Mouse (Mus musculus) liver, adult 2 months (tissue): Measurements from ENCODE around the gene Lrrc4c.

ENCODE experiments used
- CTCF ChIP-seq: fragments of 200-500 bp; IDR thresholded peaks from 2 replicates; pipeline ENCODE4 v1.5.1; 2011; ENCODE audit warnings: low read depth, low read length, control low read depth
- POLR2A ChIP-seq: fragments of 200-500 bp; IDR thresholded peaks from 2 replicates; pipeline ENCODE4 v1.6.1; 2011; ENCODE audit warnings: low read length, control low read depth; ENCODE audit not compliant: insufficient read depth; ENCODE audit errors: extremely low read depth

- TF ChIP-seq CTCF, result no peak
- no peak for TF ChIP-seq POLR2A
These were observed 806.3 kb downstream of the Lrrc4c start for GRCm38 (mm10) chr2:97124246-97124645.
